Mouse (Mus musculus) brain, embryonic 14.5 days (tissue): ENCODE measurements at regions not wholly inside any gene's neighbourhood (a gene's known extent, or its start where the extent isn't known, plus 50 kb on each side); places are given as distances from the start of the nearest gene placed in this dataset.

Experiments
- CTCF ChIP-seq: fragments of 200-500 bp; IDR thresholded peaks from 2 replicates; pipeline ENCODE4 v1.5.1; 2012; ENCODE audit warnings: inconsistent platforms, mild to moderate bottlenecking, moderate library complexity, borderline replicate concordance; ENCODE audit not compliant: insufficient read depth, insufficient read length; ENCODE audit errors: extremely low read depth
- POLR2A ChIP-seq: fragments of 200-500 bp; IDR thresholded peaks from 2 replicates; pipeline ENCODE4 v1.6.1; 2012; ENCODE audit warnings: mild to moderate bottlenecking, inconsistent platforms, borderline replicate concordance; ENCODE audit not compliant: poor library complexity, insufficient read depth, insufficient read length, severe bottlenecking; ENCODE audit errors: extremely low read depth

- TF ChIP-seq CTCF = no peak
- no peak for TF ChIP-seq POLR2A
These were observed 123.8 kb downstream of the Gm10131 start for GRCm38 (mm10) chr8:33987755-33988104.
